Mouse (Mus musculus) adrenal gland, adult 10 weeks (tissue): ENCODE data around the gene Ppp1r14d. TPM values are rescaled to one million over a fixed set of nuclear protein-coding genes. Genes with fewer than 3 reads are reported as not detected.

Source experiments
- polyA plus RNA-seq: library from polyadenylated mRNA; stranded (reverse); fragments of 350-450 nt; fragmentation: Illumina TruSeq; extraction: RNeasy Lipid Tissue Mini Kit (QIAGEN cat#74804); gene quantifications from one replicate; pipeline ENCODE4 v1.2.3, GENCODE M21; 2014; ENCODE audit warnings: low read depth, low replicate concordance

Ppp1r14d gene
- polyA plus RNA-seq: not detected

GRCm38 (mm10) chr2:119229775-119230704 is at the start of gene Ppp1r14d:
TSS of gene Ppp1r14d (minus strand) at chr2:119229906.

DNA sequence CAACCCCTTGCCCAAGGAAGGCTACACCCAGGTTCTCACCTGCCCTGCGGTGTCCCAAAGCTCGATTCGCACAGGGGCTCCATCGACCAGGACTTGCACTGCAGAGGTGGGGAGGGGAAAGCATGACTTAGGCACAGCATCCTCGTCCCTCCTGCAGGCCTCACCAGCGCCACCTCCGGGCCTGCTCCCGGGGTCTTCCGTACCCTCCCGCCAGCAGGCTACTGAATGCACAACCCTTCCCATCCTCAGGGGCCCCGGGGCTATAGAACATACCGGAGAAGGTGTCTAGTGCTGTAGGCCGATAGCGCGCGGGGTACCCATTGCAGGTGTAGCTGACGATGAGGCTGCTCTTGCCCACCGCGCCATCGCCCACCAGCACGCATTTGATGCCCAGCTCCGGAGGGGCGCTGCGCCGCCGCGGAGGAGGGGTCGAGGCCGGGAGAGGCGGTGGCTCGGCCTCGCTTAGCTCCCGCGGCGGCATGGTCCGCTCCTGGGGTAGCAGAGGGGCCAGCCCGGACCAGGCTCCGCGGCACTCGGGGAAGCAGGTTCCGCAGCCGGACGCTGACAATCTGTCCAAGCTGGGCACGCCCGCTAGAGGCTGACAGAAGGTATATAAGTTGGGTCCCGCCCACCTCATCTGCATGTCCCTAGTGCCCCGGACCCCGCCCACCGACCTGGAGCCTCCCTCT is 41.1 kb upstream of the Ppp1r14d start, which contains the start of gene Rhov:
Gene Rhov (minus strand): TSS at position 630 of the 689 bp plus-strand sequence.

GRCm38 (mm10) chr2:119237210-119237870 is 7.6 kb upstream of the Ppp1r14d start, which contains the start of gene Spint1:
TSS of gene Spint1 (plus strand) at chr2:119237362.

DNA sequence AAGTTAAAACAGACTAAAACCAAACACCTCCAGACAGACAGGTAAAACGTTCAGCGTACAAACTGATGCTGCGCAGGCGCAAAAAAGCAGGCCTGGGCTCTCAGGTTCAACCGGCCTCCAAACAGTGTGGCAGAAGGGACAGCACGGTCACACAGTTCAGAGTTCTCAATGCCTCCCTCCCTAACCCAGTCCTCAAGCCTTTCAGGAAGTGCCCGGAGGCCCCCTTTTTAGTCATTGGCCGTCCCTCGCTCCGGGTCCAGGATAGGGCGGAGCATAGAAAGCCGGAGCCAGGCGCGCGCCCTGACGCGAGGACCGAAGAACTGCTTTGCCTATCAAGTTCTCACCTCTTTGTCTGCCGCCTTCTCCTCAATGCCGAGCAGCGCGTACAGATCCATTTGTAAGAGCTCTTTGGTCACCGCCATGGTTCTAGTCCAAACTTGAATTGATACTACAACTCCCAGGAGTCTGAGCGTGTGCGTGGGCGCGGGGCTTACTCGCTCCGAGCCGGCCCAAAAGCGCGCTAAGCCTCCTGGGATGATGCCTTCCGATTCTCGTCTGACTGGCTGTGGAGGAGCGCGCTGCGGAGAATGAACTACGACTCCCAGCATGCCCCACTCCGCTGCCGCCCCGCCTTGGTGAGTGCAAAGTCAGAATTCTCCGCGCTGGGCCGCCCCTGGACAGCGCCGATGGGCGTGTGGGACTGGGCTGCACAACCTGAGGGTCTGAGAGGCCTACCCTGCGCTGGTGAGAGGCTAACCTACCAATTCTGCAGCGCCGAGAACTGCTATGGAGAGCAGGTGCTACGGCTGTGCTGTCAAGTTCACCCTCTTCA is 21.1 kb downstream of the Ppp1r14d start, which contains the start of the genes Zfyve19 and Dnajc17:
Gene Zfyve19 (plus strand): TSS at position 274 of the 832 bp plus-strand sequence.
Gene Dnajc17 (minus strand): TSS at position 452 of the 832 bp plus-strand sequence.

GRCm38 (mm10) chr2:119173991-119174651 is 55.6 kb downstream of the Ppp1r14d start, which contains the start of gene Gm14137:
TSS of gene Gm14137 (plus strand) at chr2:119174509.

Other genes starting within 250 kb of the Ppp1r14d start
- 16.0 TPM for gene Ccdc32, start 200.5 kb downstream of the Ppp1r14d start, polyA plus RNA-seq
- 4.3 TPM for gene Rpusd2, start 195.1 kb downstream of the Ppp1r14d start, polyA plus RNA-seq
- gene Knl1, start 182.8 kb downstream of the Ppp1r14d start, polyA plus RNA-seq: 3.4 TPM
- 2.2 TPM for gene Rad51, start 117.1 kb downstream of the Ppp1r14d start, polyA plus RNA-seq
- 49.1 TPM for gene Rmdn3, start 72.9 kb downstream of the Ppp1r14d start, polyA plus RNA-seq
- not detected for gene Gchfr, start 62.1 kb downstream of the Ppp1r14d start, polyA plus RNA-seq
- not detected for gene Gm14137, start 55.4 kb downstream of the Ppp1r14d start, polyA plus RNA-seq
- gene Zfyve19, start 21.3 kb downstream of the Ppp1r14d start, polyA plus RNA-seq: 4.3 TPM
- gene Dnajc17, start 21.1 kb downstream of the Ppp1r14d start, polyA plus RNA-seq: 1.7 TPM
- 0.58 TPM for gene Spint1, start 7.5 kb upstream of the Ppp1r14d start, polyA plus RNA-seq
- not detected for gene Rhov, start 41.4 kb upstream of the Ppp1r14d start, polyA plus RNA-seq
- gene Vps18, start 58.8 kb upstream of the Ppp1r14d start, polyA plus RNA-seq: 0.29 TPM
- gene Dll4, start 95.9 kb upstream of the Ppp1r14d start, polyA plus RNA-seq: 0.58 TPM
- gene Chac1, start 121.3 kb upstream of the Ppp1r14d start, polyA plus RNA-seq: 0.93 TPM
- gene Ino80, start 247.8 kb upstream of the Ppp1r14d start, polyA plus RNA-seq: 26.5 TPM